Mouse (Mus musculus) hindbrain, embryonic 12.5 days (tissue): Measurements from ENCODE around the gene Ffar2. TPM values are rescaled to one million over a fixed set of nuclear protein-coding genes. Genes with fewer than 3 reads are reported as not detected.

ENCODE experiments used
- ATAC-seq: fragments of 200-750 bp; cut with Nextera tagmentation; 2 replicates; pipeline ENCODE4 v1.8.0; 2017; ENCODE audit warnings: moderate TSS enrichment; ENCODE audit not compliant: low FRiP score
- H3K27ac ChIP-seq: fragments of 300-500 bp; sonication (generic); 2 replicates; pipeline ENCODE4 v1.5.1; 2016; ENCODE audit warnings: mild to moderate bottlenecking
- H3K27me3 ChIP-seq: fragments of 300-500 bp; sonication (generic); 2 replicates; pipeline ENCODE4 v1.6.1; 2016; ENCODE audit warnings: mild to moderate bottlenecking
- H3K36me3 ChIP-seq: fragments of 300-500 bp; sonication (generic); 2 replicates; pipeline ENCODE4 v1.6.1; 2016; ENCODE audit warnings: mild to moderate bottlenecking
- H3K4me1 ChIP-seq: fragments of 300-500 bp; sonication (generic); 2 replicates; pipeline ENCODE4 v1.6.1; 2016
- H3K4me2 ChIP-seq: fragments of 300-500 bp; sonication (generic); replicated peaks from 2 replicates; pipeline ENCODE4 v1.6.1; 2016; ENCODE audit warnings: mild to moderate bottlenecking
- H3K4me3 ChIP-seq: fragments of 300-500 bp; sonication (generic); 2 replicates; pipeline ENCODE4 v1.5.1; 2016; ENCODE audit warnings: mild to moderate bottlenecking
- H3K9ac ChIP-seq: fragments of 300-500 bp; sonication (generic); 2 replicates; pipeline ENCODE4 v1.6.1; 2016; ENCODE audit warnings: mild to moderate bottlenecking, moderate library complexity
- H3K9me3 ChIP-seq: fragments of 300-500 bp; sonication (generic); replicated peaks from 2 replicates; pipeline ENCODE4 v1.6.1; 2016; ENCODE audit warnings: mild to moderate bottlenecking
- WGBS: fragments of 180-500 bp; shearing (Covaris S2); methylation state at CpG from one replicate; pipeline ENCODE4 v1.1.7; 2016; 5-methylcytosine and 5-hydroxymethylcytosine counted together
- polyA plus RNA-seq: library from polyadenylated mRNA; unstranded; fragments of >200 nt; fragmentation: Nextera tagmentation; extraction: Ambion mirVana; gene quantifications from 2 replicates; pipeline ENCODE4 v1.2.1, GENCODE M21; 2016

Gene Ffar2
- polyA plus RNA-seq, 1 experiment from 2014 or later, result not detected

- Histone ChIP-seq H3K9ac (no peak within 1 kb of the TSS), H3K27me3 (no peaks in the 10 kb centered on the region), H3K36me3 (no peaks in the 10 kb centered on the region), H3K27ac (no peak within 1 kb of the TSS), H3K4me2 (no peak within 1 kb of the TSS), H3K4me1 (0 out of 2 replicates have a peak, but pooled peaks cover 7% of the 10 kb centered on the region), H3K9me3 (no peaks in the 10 kb centered on the region), H3K4me3 (no peak within 1 kb of the TSS)
- ATAC-seq, result no peak
- WGBS, result 56% methylated on average over 14 of the region's 15 CpGs
Measured at GRCm38 (mm10) chr7:30787377-30788022, 36.1 kb downstream of the Ffar2 start, which contains the start of gene Krtdap. Gene Krtdap, plus strand, starts transcription at chr7:30787896.

GRCm38 (mm10) chr7:30785721-30786546 lies 37.6 kb downstream of the Ffar2 start:
- no peaks in the 10 kb centered on the region for H3K27me3 ChIP-seq
- peak; percentile 78 for ATAC-seq
- no peaks in the 10 kb centered on the region for H3K36me3 ChIP-seq
- 0 out of 2 replicates have a peak, but pooled peaks cover 7% of the 10 kb centered on the region for H3K4me1 ChIP-seq
- no peaks in the 10 kb centered on the region for H3K9me3 ChIP-seq
- H3K4me2 ChIP-seq, result no peak overlapping the region
- WGBS, result 57% methylated on average over 13 of the region's 13 CpGs
- H3K9ac ChIP-seq, result no peak overlapping the region
- peak overlapping the region; percentile 35; the same call in 1 of the 2 replicates for H3K27ac ChIP-seq
- H3K4me3 ChIP-seq, result no peak overlapping the region

- H3K27me3 ChIP-seq, result no peaks in the 10 kb centered on the region
- ATAC-seq, result no peak
- no peak overlapping the region for H3K4me3 ChIP-seq
- no peaks in the 10 kb centered on the region for H3K9me3 ChIP-seq
- H3K27ac ChIP-seq, result peak overlapping the region; percentile 30; the same call in 1 of the 2 replicates
- H3K4me1 ChIP-seq, result 0 out of 2 replicates have a peak, but pooled peaks cover 7% of the 10 kb centered on the region
- 79% methylated on average over 1 of the region's 1 CpGs for WGBS
- no peak overlapping the region for H3K9ac ChIP-seq
- H3K36me3 ChIP-seq, result no peaks in the 10 kb centered on the region
- no peak overlapping the region for H3K4me2 ChIP-seq
Measured at GRCm38 (mm10) chr7:30785154-30785553, 38.4 kb downstream of the Ffar2 start.

- Histone ChIP-seq H3K9me3 (no peaks in the 10 kb centered on the region), H3K4me2 (no peak overlapping the region), H3K4me1 (0 out of 2 replicates have a peak, but pooled peaks cover 7% of the 10 kb centered on the region), H3K9ac (no peak overlapping the region), H3K36me3 (no peaks in the 10 kb centered on the region), H3K4me3 (no peak overlapping the region), H3K27ac (no peak overlapping the region), H3K27me3 (no peaks in the 10 kb centered on the region)
- no peak for ATAC-seq
- WGBS, result 78% methylated on average over 3 of the region's 3 CpGs
Measured at GRCm38 (mm10) chr7:30782658-30783057, 40.9 kb downstream of the Ffar2 start.

- no peak overlapping the region for H3K9ac ChIP-seq
- ATAC-seq, result no peak
- no peaks in the 10 kb centered on the region for H3K9me3 ChIP-seq
- 0 out of 2 replicates have a peak, but pooled peaks cover 7% of the 10 kb centered on the region for H3K4me1 ChIP-seq
- H3K27ac ChIP-seq, result no peak overlapping the region
- H3K27me3 ChIP-seq, result no peaks in the 10 kb centered on the region
- WGBS, result 66% methylated on average over 4 of the region's 4 CpGs
- no peaks in the 10 kb centered on the region for H3K36me3 ChIP-seq
- H3K4me2 ChIP-seq, result no peak overlapping the region
- no peak overlapping the region for H3K4me3 ChIP-seq
Measured at GRCm38 (mm10) chr7:30781792-30782191, 41.8 kb downstream of the Ffar2 start.

GRCm38 (mm10) chr7:30777911-30778310 lies 45.7 kb downstream of the Ffar2 start:
- no peak overlapping the region for H3K27ac ChIP-seq
- H3K9ac ChIP-seq, result no peak overlapping the region
- ATAC-seq, result no peak
- 67% methylated on average over 1 of the region's 1 CpGs for WGBS
- no peak overlapping the region for H3K4me3 ChIP-seq
- no peaks in the 10 kb centered on the region for H3K4me1 ChIP-seq
- no peaks in the 10 kb centered on the region for H3K9me3 ChIP-seq
- no peaks in the 10 kb centered on the region for H3K36me3 ChIP-seq
- no peak overlapping the region for H3K4me2 ChIP-seq
- H3K27me3 ChIP-seq, result no peaks in the 10 kb centered on the region

GRCm38 (mm10) chr7:30777081-30777579 lies 46.4 kb downstream of the Ffar2 start:
- WGBS, result 38% methylated on average over 7 of the region's 7 CpGs
- Histone ChIP-seq H3K27ac (no peak overlapping the region), H3K4me3 (no peak overlapping the region), H3K36me3 (no peaks in the 10 kb centered on the region), H3K9ac (no peak overlapping the region), H3K9me3 (no peaks in the 10 kb centered on the region), H3K4me2 (no peak overlapping the region), H3K27me3 (no peaks in the 10 kb centered on the region), H3K4me1 (no peaks in the 10 kb centered on the region)
- ATAC-seq, result no peak

GRCm38 (mm10) chr7:30776104-30776503 lies 47.5 kb downstream of the Ffar2 start:
- 91% methylated on average over 9 of the region's 9 CpGs for WGBS
- no peaks in the 10 kb centered on the region for H3K9me3 ChIP-seq

GRCm38 (mm10) chr7:30769236-30769635 lies 54.3 kb downstream of the Ffar2 start:
- Histone ChIP-seq H3K27me3 (0 out of 2 replicates have a peak, but pooled peaks cover 7% of the 10 kb centered on the region), H3K4me2 (no peak overlapping the region), H3K27ac (no peak overlapping the region), H3K9ac (no peak overlapping the region), H3K4me1 (no peaks in the 10 kb centered on the region), H3K36me3 (no peaks in the 10 kb centered on the region), H3K9me3 (no peaks in the 10 kb centered on the region), H3K4me3 (no peak overlapping the region)
- 36% methylated on average over 9 of the region's 9 CpGs for WGBS
- ATAC-seq, result no peak

More at GRCm38 (mm10) chr7:30776104-30776503, 47.5 kb downstream of the Ffar2 start:
- H3K27ac ChIP-seq, result no peak overlapping the region
- no peak overlapping the region for H3K4me2 ChIP-seq
- no peaks in the 10 kb centered on the region for H3K27me3 ChIP-seq
- H3K4me3 ChIP-seq, result no peak overlapping the region
- no peak overlapping the region for H3K9ac ChIP-seq
- no peak for ATAC-seq
- no peaks in the 10 kb centered on the region for H3K36me3 ChIP-seq
- H3K4me1 ChIP-seq, result no peaks in the 10 kb centered on the region

Other genes with a start within 250 kb of the Ffar2 start
- gene Kmt2b, start 235.0 kb downstream of the Ffar2 start, polyA plus RNA-seq, result 8.8 and 9.9 TPM in 2 replicates
- 0.17 and 0.39 TPM in 2 replicates for gene Zbtb32, start 224.9 kb downstream of the Ffar2 start, polyA plus RNA-seq
- gene Upk1a, start 210.9 kb downstream of the Ffar2 start, polyA plus RNA-seq, result 0.21 and 0.35 TPM in 2 replicates
- 737 and 880 TPM in 2 replicates for gene Cox6b1, start 197.6 kb downstream of the Ffar2 start, polyA plus RNA-seq
- not detected in 2 replicates for gene Etv2, start 187.9 kb downstream of the Ffar2 start, polyA plus RNA-seq
- gene Rbm42, start 173.5 kb downstream of the Ffar2 start, polyA plus RNA-seq, result 153 and 160 TPM in 2 replicates
- gene Haus5, start 158.8 kb downstream of the Ffar2 start, polyA plus RNA-seq, result 35.4 and 38.4 TPM in 2 replicates
- gene Pmis2, start 152.2 kb downstream of the Ffar2 start, polyA plus RNA-seq, result not detected in 2 replicates
- gene 2200002J24Rik, start 124.8 kb downstream of the Ffar2 start, polyA plus RNA-seq, result not detected in 2 replicates
- 0.93 and 1.3 TPM in 2 replicates for gene Atp4a, start 111.6 kb downstream of the Ffar2 start, polyA plus RNA-seq
- gene Tmem147, start 94.2 kb downstream of the Ffar2 start, polyA plus RNA-seq, result 147 and 164 TPM in 2 replicates
- 0.76 and 1.1 TPM in 2 replicates for gene Gapdhs, start 80.1 kb downstream of the Ffar2 start, polyA plus RNA-seq
- 1.7 and 2.5 TPM in 2 replicates for gene Sbsn, start 72.3 kb downstream of the Ffar2 start, polyA plus RNA-seq
- 0.59 and 0.67 TPM in 2 replicates for gene Dmkn, start 60.0 kb downstream of the Ffar2 start, polyA plus RNA-seq
- not detected in 2 replicates for gene Krtdap, start 35.9 kb downstream of the Ffar2 start, polyA plus RNA-seq
- not detected in 2 replicates for gene Ffar3, start 32.4 kb upstream of the Ffar2 start, polyA plus RNA-seq
- not detected in 2 replicates for gene Ffar1, start 37.8 kb upstream of the Ffar2 start, polyA plus RNA-seq
- gene Cd22, start 56.6 kb upstream of the Ffar2 start, polyA plus RNA-seq, result not detected in 2 replicates
- 0.56 and 0.61 TPM in 2 replicates for gene Mag, start 91.1 kb upstream of the Ffar2 start, polyA plus RNA-seq
- gene Hamp2, start 100.9 kb upstream of the Ffar2 start, polyA plus RNA-seq, result not detected in 2 replicates
- gene Hamp, start 120.3 kb upstream of the Ffar2 start, polyA plus RNA-seq, result not detected in 2 replicates
- 29.7 and 32.7 TPM in 2 replicates for gene Usf2, start 133.0 kb upstream of the Ffar2 start, polyA plus RNA-seq
- gene Lsr, start 149.7 kb upstream of the Ffar2 start, polyA plus RNA-seq, result 16.6 and 20.2 TPM in 2 replicates
- 0.89 and 1.4 TPM in 2 replicates for gene Fam187b, start 150.0 kb upstream of the Ffar2 start, polyA plus RNA-seq
- gene Fxyd5, start 218.7 kb upstream of the Ffar2 start, polyA plus RNA-seq, result 9.6 and 10.4 TPM in 2 replicates
- gene Fxyd7, start 227.7 kb upstream of the Ffar2 start, polyA plus RNA-seq, result 26.3 and 29.8 TPM in 2 replicates
- 25.3 and 34.7 TPM in 2 replicates for gene Fxyd1, start 233.4 kb upstream of the Ffar2 start, polyA plus RNA-seq
- gene Lgi4, start 235.6 kb upstream of the Ffar2 start, polyA plus RNA-seq, result 2.1 TPM in 2 replicates